Mouse (Mus musculus): ENCODE data around the gene Rspo4. TPM values are rescaled to one million over a fixed set of nuclear protein-coding genes. Genes with fewer than 3 reads are reported as not detected.

The Rspo4 gene
- polyA plus RNA-seq, 1 experiment from 2014 or later, result not detected

DNA sequence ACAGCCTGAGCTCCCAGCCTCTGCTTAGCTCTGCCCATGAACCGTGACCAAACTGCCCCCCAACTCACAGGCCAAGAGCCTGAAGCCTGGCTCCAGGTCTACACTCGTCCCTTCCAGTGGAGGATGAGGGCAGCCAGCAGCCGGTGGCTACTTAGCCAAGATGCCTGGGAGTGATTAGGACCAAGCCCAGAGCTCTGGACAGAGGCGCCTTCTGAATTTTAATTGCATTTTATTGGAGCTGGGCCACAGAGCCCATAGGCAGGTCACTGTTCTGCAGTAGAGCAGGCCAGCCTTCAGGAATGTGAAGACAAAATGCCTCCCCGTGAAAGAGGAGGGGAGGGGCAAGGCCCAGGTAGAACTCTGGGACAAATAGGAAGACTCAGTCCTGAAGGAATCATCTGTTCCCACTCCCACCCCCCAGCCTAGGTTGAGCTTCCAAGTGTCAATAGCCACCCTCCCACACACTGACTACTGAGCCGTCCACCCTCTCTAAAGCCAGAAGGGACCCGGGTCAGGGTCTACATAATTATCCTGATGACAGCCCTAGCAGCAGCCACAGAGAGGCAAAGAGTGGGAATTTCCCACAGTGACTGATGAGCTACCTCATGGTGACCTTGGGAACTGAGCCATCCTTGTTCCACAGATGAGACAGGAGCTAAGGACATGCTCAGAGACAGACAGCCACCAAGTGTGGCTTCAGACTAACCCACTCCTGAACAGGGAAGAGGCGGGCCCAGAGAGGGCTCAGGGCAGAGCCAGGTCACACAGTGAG, 51.7 kb downstream of the Rspo4 start:
- Histone ChIP-seq H3K9ac (replicated peaks) (no peak overlapping the region), H3K27ac (replicated peaks) (no peak overlapping the region), H3K36me3 (no peaks in the 10 kb centered on the region), H3K9me3 (no peaks in the 10 kb centered on the region), H3K27me3 (no peaks in the 10 kb centered on the region), H3K4me2 (replicated peaks) (no peak overlapping the region), H3K4me1 (peaks cover 11% of the 10 kb centered on the region; the same call in 1 of the 2 replicates), H3K4me3 (no peak overlapping the region)
- peak; percentile 41; the same call in 1 of the 2 replicates for ATAC-seq (ENCODE audit: low FRiP score, low read depth)
- WGBS, result 70% methylated on average over 8 of the region's 8 CpGs

DNA sequence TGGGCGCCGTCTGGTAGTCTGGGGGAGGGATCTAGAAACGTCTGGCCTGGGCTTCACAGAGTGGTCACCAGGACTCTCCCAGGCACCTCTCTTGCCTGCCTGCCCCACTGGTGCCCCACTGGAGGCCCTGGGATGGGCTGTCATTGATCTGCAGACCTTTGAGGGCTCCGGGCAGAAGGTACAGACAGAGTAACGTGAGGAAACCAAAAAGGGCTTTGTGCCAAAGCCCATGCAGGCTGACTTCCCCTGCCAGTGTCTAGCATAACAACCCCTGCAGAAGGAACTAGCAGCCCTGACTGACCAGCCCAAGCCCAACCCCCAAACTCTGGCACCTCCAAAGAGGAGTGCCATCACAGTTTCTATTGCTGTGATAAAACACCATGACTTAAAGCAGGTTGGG, 53.2 kb downstream of the Rspo4 start:
- H3K36me3 ChIP-seq, result no peaks in the 10 kb centered on the region
- no peak overlapping the region for H3K27ac ChIP-seq (replicated peaks)
- peaks cover 11% of the 10 kb centered on the region; the same call in 1 of the 2 replicates for H3K4me1 ChIP-seq
- H3K27me3 ChIP-seq, result no peaks in the 10 kb centered on the region
- 87% methylated on average over 5 of the region's 5 CpGs for WGBS
- no peak for ATAC-seq (ENCODE audit: low FRiP score, low read depth)
- H3K4me3 ChIP-seq, result no peak overlapping the region
- no peak overlapping the region for H3K4me2 ChIP-seq (replicated peaks)
- no peak overlapping the region for H3K9ac ChIP-seq (replicated peaks)
- H3K9me3 ChIP-seq, result no peaks in the 10 kb centered on the region

DNA sequence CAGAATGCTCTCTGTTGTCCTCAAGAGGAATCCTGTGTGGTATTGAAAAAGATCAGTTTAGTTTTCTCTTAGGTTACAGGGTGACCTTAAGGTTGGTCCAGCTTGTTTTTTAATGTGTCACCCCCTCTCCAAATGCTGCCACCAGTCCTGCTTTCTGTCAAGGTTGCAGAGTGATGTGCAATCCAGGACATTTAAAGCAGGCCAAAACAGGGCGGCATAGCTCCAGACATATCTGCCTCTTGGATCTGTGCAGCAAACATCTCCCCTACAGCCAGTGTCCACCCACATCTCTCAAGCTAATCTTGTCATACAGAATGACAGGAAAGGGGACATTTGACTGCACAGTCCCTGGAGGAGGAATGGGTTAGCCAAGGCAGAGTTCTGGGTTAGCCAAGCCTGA, 55.4 kb downstream of the Rspo4 start:
- Histone ChIP-seq H3K4me1 (peaks cover 8% of the 10 kb centered on the region; the same call in 1 of the 2 replicates), H3K9me3 (no peaks in the 10 kb centered on the region), H3K36me3 (no peaks in the 10 kb centered on the region), H3K27me3 (no peaks in the 10 kb centered on the region), H3K9ac (replicated peaks) (no peak overlapping the region), H3K27ac (replicated peaks) (no peak overlapping the region), H3K4me2 (replicated peaks) (no peak overlapping the region), H3K4me3 (no peak overlapping the region)
- 92% methylated on average over 1 of the region's 1 CpGs for WGBS
- ATAC-seq (ENCODE audit: low FRiP score, low read depth), result no peak

DNA sequence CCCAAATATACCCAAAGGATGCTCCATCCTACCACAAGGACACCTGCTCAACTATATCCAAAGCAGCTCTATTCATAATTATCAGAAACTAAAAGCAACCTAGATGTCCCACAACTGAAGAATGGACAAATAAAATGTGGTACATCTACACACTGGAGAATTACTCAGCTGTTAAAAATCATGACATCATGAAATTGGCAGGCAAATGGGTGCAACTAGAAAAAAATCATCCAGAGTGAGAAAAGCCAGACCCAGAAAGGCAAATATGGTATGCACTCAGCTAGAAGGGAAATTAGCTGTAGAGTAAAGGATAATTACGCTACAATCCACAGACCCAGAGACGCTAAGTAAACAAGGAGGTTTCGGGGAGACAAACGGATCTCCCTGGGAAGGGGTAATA, 58.1 kb downstream of the Rspo4 start:
- Histone ChIP-seq H3K27me3 (no peaks in the 10 kb centered on the region), H3K4me3 (no peak overlapping the region), H3K4me1 (no peaks in the 10 kb centered on the region), H3K27ac (replicated peaks) (no peak overlapping the region), H3K4me2 (replicated peaks) (no peak overlapping the region), H3K9me3 (no peaks in the 10 kb centered on the region), H3K9ac (replicated peaks) (no peak overlapping the region), H3K36me3 (no peaks in the 10 kb centered on the region)
- ATAC-seq (ENCODE audit: low FRiP score, low read depth), result no peak
- 80% methylated on average over 4 of the region's 4 CpGs for WGBS

DNA sequence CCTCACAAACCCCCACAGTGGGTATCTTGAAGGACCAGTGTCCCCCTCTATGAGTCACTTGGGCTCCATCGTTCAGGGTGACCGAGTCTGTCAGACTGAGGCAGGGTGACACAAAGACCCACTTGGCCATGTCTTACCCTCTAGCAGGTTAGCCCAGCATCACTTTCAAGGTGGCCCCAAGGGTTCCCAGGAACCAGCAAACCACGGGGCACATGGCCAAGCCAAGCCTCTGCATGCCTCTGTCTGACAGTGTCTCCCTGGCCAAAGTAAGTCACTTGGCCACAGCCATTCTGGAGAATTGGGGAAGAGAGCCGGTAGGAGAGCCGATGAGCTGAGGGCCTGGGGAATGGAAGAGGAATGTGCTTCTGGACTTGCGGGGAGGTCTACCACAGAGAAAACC, 60.5 kb downstream of the Rspo4 start:
- WGBS, result 89% methylated on average over 6 of the region's 6 CpGs
- H3K9ac ChIP-seq (replicated peaks), result no peak overlapping the region
- H3K27me3 ChIP-seq, result no peaks in the 10 kb centered on the region
- no peak overlapping the region for H3K4me2 ChIP-seq (replicated peaks)
- H3K9me3 ChIP-seq, result no peaks in the 10 kb centered on the region
- no peak for ATAC-seq (ENCODE audit: low FRiP score, low read depth)
- no peaks in the 10 kb centered on the region for H3K4me1 ChIP-seq
- H3K36me3 ChIP-seq, result no peaks in the 10 kb centered on the region
- H3K27ac ChIP-seq (replicated peaks), result no peak overlapping the region
- no peak overlapping the region for H3K4me3 ChIP-seq

DNA sequence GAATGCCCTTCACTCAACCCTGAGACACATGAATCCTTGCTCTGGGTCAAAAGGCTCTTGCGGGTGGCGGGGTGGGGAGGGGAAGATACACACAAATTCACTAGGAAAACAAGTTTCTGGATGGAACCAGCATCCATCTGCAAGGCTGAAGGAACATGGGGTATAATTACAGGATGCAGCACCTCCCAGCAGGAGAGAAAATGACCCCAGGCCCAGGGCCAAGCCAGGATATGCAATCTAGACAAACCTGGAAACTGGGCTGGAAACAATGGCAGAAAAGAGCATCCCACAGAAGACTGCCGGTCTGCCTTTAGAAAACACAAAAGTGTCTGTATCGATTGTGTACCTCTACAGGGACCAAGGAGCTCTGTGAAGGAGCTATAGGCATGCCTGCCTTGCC, 61.2 kb downstream of the Rspo4 start:
- no peak for ATAC-seq (ENCODE audit: low FRiP score, low read depth)
- Histone ChIP-seq H3K4me3 (no peak overlapping the region), H3K9ac (replicated peaks) (no peak overlapping the region), H3K4me1 (no peaks in the 10 kb centered on the region), H3K36me3 (no peaks in the 10 kb centered on the region), H3K27me3 (no peaks in the 10 kb centered on the region), H3K4me2 (replicated peaks) (no peak overlapping the region), H3K9me3 (no peaks in the 10 kb centered on the region), H3K27ac (replicated peaks) (no peak overlapping the region)
- WGBS, result 77% methylated on average over 4 of the region's 4 CpGs

DNA sequence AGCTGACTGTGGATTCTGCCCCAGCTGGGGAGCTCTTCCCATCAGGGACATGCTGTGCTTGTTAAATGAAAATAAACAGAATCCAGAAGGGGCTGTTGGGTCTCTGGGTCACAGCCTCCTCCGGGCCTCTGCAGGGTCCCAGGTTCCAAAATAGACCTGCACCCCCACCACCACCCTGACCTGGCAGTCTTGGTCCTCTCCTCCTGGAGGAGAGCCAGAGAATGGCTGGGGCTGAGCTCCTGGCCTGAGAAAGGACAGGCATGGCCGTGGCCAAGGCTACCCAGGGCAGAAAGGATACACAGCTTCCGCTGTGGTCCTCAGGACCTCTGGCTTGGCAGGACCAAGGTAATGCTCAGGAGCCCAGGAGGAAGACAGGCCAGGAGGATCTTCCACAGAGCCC, 61.9 kb downstream of the Rspo4 start:
- Histone ChIP-seq H3K4me3 (no peak overlapping the region), H3K9me3 (no peaks in the 10 kb centered on the region), H3K4me1 (no peaks in the 10 kb centered on the region), H3K27ac (replicated peaks) (no peak overlapping the region), H3K36me3 (no peaks in the 10 kb centered on the region), H3K27me3 (no peaks in the 10 kb centered on the region), H3K9ac (replicated peaks) (no peak overlapping the region), H3K4me2 (replicated peaks) (no peak overlapping the region)
- no peak for ATAC-seq (ENCODE audit: low FRiP score, low read depth)
- WGBS, result 71% methylated on average over 3 of the region's 3 CpGs

DNA sequence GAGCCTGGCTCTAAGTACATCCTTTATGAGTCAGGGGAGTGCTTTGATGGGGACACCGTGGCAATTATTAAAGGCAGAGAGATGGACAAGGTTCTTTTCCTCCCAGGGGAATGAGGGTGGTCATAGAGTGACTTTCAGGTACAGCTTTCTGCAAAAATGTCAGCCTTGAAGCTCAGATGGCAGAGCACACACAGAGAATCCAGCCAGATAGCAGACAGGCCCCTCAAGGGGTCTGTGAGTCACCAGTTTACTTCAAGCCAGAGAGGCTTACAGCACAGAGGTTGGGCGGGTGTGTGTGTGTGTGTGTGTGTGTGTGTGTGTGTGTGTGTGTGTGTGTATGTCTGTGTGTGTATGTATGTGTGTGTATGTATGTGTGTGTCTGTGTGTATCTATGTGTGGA, 64.3 kb downstream of the Rspo4 start:
- no peaks in the 10 kb centered on the region for H3K36me3 ChIP-seq
- H3K9me3 ChIP-seq, result no peaks in the 10 kb centered on the region
- WGBS, result 78% methylated on average over 2 of the region's 2 CpGs
- no peak overlapping the region for H3K4me3 ChIP-seq
- no peak overlapping the region for H3K27ac ChIP-seq (replicated peaks)
- ATAC-seq (ENCODE audit: low FRiP score, low read depth), result no peak
- H3K27me3 ChIP-seq, result no peaks in the 10 kb centered on the region
- H3K9ac ChIP-seq (replicated peaks), result no peak overlapping the region
- H3K4me1 ChIP-seq, result peaks cover 4% of the 10 kb centered on the region; the same call in 1 of the 2 replicates
- no peak overlapping the region for H3K4me2 ChIP-seq (replicated peaks)

DNA sequence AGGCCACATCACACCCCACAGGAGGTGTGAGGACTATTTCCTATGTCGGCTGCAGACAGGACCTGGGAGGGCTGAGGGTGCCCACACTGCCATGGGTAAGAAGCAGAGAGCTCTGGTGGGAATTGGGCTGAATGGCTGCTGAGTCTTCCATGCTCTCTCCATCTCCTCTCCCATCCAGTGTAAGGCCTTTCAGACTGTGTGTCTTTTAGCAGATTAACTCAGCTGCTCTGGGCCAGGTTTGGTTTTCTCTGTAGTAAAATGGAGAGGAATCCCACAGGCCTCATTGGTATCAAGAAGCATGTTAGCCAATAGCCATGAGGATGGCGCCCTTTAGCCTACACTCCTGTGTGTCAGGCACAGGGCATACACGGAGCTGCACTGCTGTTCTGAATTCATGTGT, 66.7 kb downstream of the Rspo4 start:
- Histone ChIP-seq H3K27me3 (no peaks in the 10 kb centered on the region), H3K9ac (replicated peaks) (no peak overlapping the region), H3K27ac (replicated peaks) (no peak overlapping the region), H3K36me3 (no peaks in the 10 kb centered on the region), H3K4me1 (peaks cover 4% of the 10 kb centered on the region; the same call in 1 of the 2 replicates), H3K9me3 (no peaks in the 10 kb centered on the region), H3K4me2 (replicated peaks) (no peak overlapping the region), H3K4me3 (no peak overlapping the region)
- 82% methylated on average over 3 of the region's 3 CpGs for WGBS
- no peak for ATAC-seq (ENCODE audit: low FRiP score, low read depth)

DNA sequence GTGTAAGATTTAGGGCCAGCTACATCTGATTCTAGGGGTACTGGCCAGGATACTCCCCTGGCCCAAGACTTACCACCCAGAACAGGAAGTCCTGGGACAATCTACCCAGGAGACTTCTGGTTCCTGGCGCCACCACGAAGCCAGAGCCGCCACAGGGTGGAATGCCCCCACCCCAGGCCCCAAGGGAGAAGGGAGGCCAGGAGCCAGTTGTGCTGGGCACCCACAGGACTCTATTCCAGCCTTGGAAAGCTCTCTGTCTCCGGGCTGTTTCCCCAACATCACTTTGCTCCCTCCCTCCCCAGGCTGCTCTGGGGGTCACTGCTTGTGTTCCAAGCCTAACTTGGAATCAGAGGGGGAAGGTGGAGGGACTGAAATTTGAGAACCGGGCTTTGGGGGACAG, 67.8 kb downstream of the Rspo4 start:
- WGBS, result 58% methylated on average over 5 of the region's 5 CpGs
- no peak overlapping the region for H3K4me2 ChIP-seq (replicated peaks)
- H3K27ac ChIP-seq (replicated peaks), result no peak overlapping the region
- no peaks in the 10 kb centered on the region for H3K27me3 ChIP-seq
- no peak overlapping the region for H3K9ac ChIP-seq (replicated peaks)
- H3K4me3 ChIP-seq, result no peak overlapping the region
- no peaks in the 10 kb centered on the region for H3K9me3 ChIP-seq
- peaks cover 4% of the 10 kb centered on the region; the same call in 1 of the 2 replicates for H3K4me1 ChIP-seq
- ATAC-seq (ENCODE audit: low FRiP score, low read depth), result no peak
- H3K36me3 ChIP-seq, result no peaks in the 10 kb centered on the region

DNA sequence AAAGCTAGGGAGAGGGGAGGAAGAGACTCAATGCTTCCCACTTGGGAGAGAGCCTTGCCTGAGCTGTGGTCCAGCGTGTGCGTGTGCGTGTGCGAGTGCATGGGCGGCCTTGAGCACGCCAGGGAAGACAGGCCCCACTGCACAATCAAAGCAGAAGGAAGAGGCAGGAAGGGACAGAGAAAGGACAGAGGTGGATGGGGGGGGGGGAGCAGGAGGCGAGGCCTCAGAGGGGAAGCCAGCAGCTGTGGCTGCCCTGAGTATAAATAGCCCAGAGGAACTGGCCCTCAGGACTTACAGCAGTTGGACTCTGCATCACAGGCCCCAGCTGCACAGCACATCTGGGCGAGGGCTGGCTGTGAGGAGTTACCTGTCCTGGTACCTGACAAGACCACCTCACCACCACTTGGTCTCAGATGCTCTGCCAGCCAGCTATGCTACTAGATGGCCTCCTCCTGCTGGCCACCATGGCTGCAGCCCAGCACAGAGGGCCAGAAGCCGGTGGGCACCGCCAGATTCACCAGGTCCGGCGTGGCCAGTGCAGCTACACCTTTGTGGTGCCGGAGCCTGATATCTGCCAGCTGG, 68.3 kb downstream of the Rspo4 start, which contains the start of gene Angpt4:
TSS of gene Angpt4 (plus strand) at position 292 of the 582 bp plus-strand sequence.
- no peak for ATAC-seq (ENCODE audit: low FRiP score, low read depth)
- Histone ChIP-seq H3K4me2 (replicated peaks) (no peak within 1 kb of the TSS), H3K27ac (replicated peaks) (no peak within 1 kb of the TSS), H3K9me3 (no peaks in the 10 kb centered on the region), H3K4me1 (peaks cover 6% of the 10 kb centered on the region), H3K27me3 (no peaks in the 10 kb centered on the region), H3K36me3 (no peaks in the 10 kb centered on the region), H3K4me3 (no peak within 1 kb of the TSS), H3K9ac (replicated peaks) (no peak within 1 kb of the TSS)
- WGBS, result 72% methylated on average over 12 of the region's 13 CpGs

DNA sequence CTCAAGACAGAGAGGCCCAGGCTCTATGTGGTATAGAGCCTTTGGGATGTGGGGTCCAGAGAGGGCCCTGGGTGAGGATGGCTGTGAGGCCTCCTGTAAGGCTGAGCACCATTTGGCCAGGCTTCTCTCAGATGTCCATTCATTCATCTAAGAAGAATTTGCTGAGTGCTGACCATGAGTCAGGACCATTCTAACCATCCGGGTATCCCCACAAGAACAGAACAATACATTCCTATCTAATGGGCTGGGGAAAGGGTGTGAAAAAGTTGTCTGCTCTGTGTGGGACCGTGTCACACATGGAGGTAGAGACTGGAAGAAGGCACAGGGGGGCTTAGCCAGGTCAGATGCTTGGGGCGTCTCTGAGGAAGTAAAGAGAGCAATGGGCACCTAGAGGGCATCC, 69.0 kb downstream of the Rspo4 start:
- Histone ChIP-seq H3K4me1 (peaks cover 7% of the 10 kb centered on the region), H3K9me3 (no peaks in the 10 kb centered on the region), H3K36me3 (no peaks in the 10 kb centered on the region), H3K9ac (replicated peaks) (no peak overlapping the region), H3K4me3 (no peak overlapping the region), H3K27ac (replicated peaks) (no peak overlapping the region), H3K27me3 (no peaks in the 10 kb centered on the region), H3K4me2 (replicated peaks) (no peak overlapping the region)
- no peak for ATAC-seq (ENCODE audit: low FRiP score, low read depth)
- WGBS, result 89% methylated on average over 3 of the region's 3 CpGs
